Mouse (Mus musculus) kidney, adult 2 months (tissue): ENCODE measurements around the gene F11r.

Experiments
- CTCF ChIP-seq: fragments of 200-500 bp; conservative IDR thresholded peaks from 2 replicates; pipeline ENCODE4 v1.5.1; 2011; ENCODE audit warnings: low read depth, mild to moderate bottlenecking, control low read depth, low read length, moderate library complexity, mixed read lengths; ENCODE audit not compliant: insufficient read depth, insufficient read length
- POLR2A ChIP-seq: fragments of 200-500 bp; IDR thresholded peaks from one replicate; pipeline ENCODE4 v1.6.1; 2011; ENCODE audit warnings: low read depth, low read length, control low read depth

DNA sequence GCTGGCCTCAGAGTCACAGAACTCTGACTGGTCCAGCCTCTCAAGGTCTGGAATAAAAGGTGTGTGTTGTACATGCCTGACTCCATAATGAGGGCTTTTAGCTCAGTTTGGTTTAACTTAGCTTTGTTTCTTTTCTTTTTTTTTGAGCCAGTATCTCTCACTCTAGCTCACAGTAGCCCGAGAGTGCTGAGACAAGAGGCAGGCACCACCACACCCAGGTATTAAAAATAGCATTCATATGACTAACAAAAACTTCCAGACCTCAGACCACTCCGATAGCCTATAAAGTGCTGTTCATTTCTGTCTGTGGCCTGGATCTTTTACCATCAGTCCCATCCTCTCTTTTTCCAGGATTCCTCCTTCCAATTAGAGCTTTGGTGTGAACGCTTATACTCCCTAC, 32.3 kb downstream of the F11r start:
- TF ChIP-seq POLR2A (no peak), CTCF (no peak)
